Mouse (Mus musculus) lung, adult 2 months (tissue): Measurements from ENCODE around the gene Apol11a. TPM values are rescaled to one million over a fixed set of nuclear protein-coding genes. Genes with fewer than 3 reads are reported as not detected.

Experiments
- DNase-seq: peaks from one replicate; pipeline ENCODE4 v3.0.0; 2022
- H3K4me1 ChIP-seq: fragments of 200-500 bp; 2 replicates; pipeline ENCODE4 v1.6.1; 2011; ENCODE audit warnings: low read length; ENCODE audit not compliant: control insufficient read depth, insufficient read depth
- H3K4me3 ChIP-seq: fragments of 200-500 bp; replicated peaks from 2 replicates; pipeline ENCODE3; 2011; ENCODE audit warnings: low read depth, mild to moderate bottlenecking, control low read depth, low read length; ENCODE audit errors: extremely low read depth
- CTCF ChIP-seq: fragments of 200-500 bp; IDR thresholded peaks from 2 replicates; pipeline ENCODE4 v1.5.1; 2011; ENCODE audit warnings: mild to moderate bottlenecking, low read length, control low read depth; ENCODE audit not compliant: insufficient read depth
- POLR2A ChIP-seq: fragments of 200-500 bp; IDR thresholded peaks from 2 replicates; pipeline ENCODE4 v1.6.1; 2011; ENCODE audit warnings: low read depth, mild to moderate bottlenecking, control low read depth, low read length, borderline replicate concordance; ENCODE audit errors: extremely low read depth
- polyA plus RNA-seq: library from polyadenylated mRNA; depleted of rRNA; stranded (reverse); fragments of >200 nt; gene quantifications from 2 replicates; pipeline ENCODE4 v1.2.3, GENCODE M21; 2012; rRNA removed

Apol11a gene
- polyA plus RNA-seq, 1 experiment = not detected

- no peak for DNase-seq
- H3K4me1 ChIP-seq = peaks cover 3% of the 10 kb centered on the region; the same call in 1 of the 2 replicates
- TF ChIP-seq CTCF (0 out of 2 replicates have a peak, but pooled peaks have one; percentile 9), POLR2A (no peak)
- no peak overlapping the region for H3K4me3 ChIP-seq
Observed at GRCm38 (mm10) chr15:77563219-77563618, 55.1 kb downstream of the Apol11a start.

Other genes with a start within 250 kb of the Apol11a start
- 65.0 and 72.0 TPM in 2 replicates for gene Rbfox2, start 201.3 kb upstream of the Apol11a start, polyA plus RNA-seq
- gene Apol7a, start 109.2 kb upstream of the Apol11a start, polyA plus RNA-seq = 0.31 and 0.38 TPM in 2 replicates
- 0.80 and 1.3 TPM in 2 replicates for gene Apol9a, start 97.1 kb upstream of the Apol11a start, polyA plus RNA-seq
- gene Apol7b, start 60.8 kb upstream of the Apol11a start, polyA plus RNA-seq = not detected in 2 replicates
- 0.06 TPM in 1 of 2 replicates, not detected in the other for gene Apol10a, start 31.2 kb upstream of the Apol11a start, polyA plus RNA-seq
- gene Apol7c, start 25.0 kb downstream of the Apol11a start, polyA plus RNA-seq = 1.0 and 1.1 TPM in 2 replicates
- not detected in 2 replicates for gene 1700025B11Rik, start 53.6 kb downstream of the Apol11a start, polyA plus RNA-seq
- gene Apol10b, start 87.9 kb downstream of the Apol11a start, polyA plus RNA-seq = 0.52 and 0.72 TPM in 2 replicates
- gene Gm36245, start 91.0 kb downstream of the Apol11a start, polyA plus RNA-seq = not detected in 2 replicates
- 0.13 and 0.95 TPM in 2 replicates for gene Apol11b, start 135.0 kb downstream of the Apol11a start, polyA plus RNA-seq
- 0.88 and 1.3 TPM in 2 replicates for gene Apol7e, start 190.6 kb downstream of the Apol11a start, polyA plus RNA-seq
- 1.7 and 2.1 TPM in 2 replicates for gene Apol9b, start 220.8 kb downstream of the Apol11a start, polyA plus RNA-seq
- gene Apol8, start 248.7 kb downstream of the Apol11a start, polyA plus RNA-seq = 0.05 TPM in 1 of 2 replicates, not detected in the other